Mouse (Mus musculus) embryonic stem cell, embryonic (primary cell): ENCODE results near the gene Fam76a.

Experiments used
- CTCF ChIA-PET, 4 experiments: fragments of 300-600 bp in 2 of 4; fragments of 350-600 bp in 2 of 4; sonication (Branson Sonifier 250); formaldehyde crosslinking; loops; one replicate each; lab custom pipeline; 2022; ENCODE audit warnings: inconsistent platforms in 2 of 4; lab: Charles Lee
- POLR2A ChIA-PET, 4 experiments: fragments of 300-600 bp in 2 of 4; fragments of 350-600 bp in 2 of 4; sonication (Branson Sonifier 250); formaldehyde crosslinking; loops; one replicate each; lab custom pipeline; 2022; ENCODE audit warnings: antibody characterized with exemption in 4 of 4, inconsistent platforms in 1 of 4; lab: Charles Lee

The Fam76a gene

DNA sequence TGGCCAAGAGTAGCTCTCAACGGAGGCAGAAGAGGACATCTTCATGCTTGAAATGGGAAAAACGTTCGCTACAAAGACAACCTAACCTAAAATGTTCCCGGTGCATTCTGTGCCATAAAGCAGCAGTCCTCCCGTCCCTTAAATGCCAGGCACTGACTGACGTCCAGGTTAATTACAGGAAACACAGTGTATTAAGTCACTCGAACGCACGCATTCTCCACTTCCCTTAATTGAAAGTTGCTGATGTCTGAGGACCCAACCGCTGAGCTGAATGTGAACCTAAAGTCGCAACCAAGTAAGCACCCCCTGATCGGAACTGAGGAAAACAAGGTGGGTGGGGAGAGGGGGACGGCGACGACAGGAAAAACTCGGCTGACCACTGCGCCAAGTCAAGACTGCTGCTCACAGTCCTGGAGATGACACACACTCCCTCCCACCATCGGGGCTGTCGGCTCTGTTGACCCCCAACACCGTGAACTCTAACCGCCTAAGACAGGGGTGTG, 38.7 kb downstream of the Fam76a start:
- POLR2A ChIA-PET: interaction anchor here (0.5 to 5.7 kb wide), 46 partner anchors 9 to 1158 kb away, joined by 3 to 34 read pairs (median 3); partner anchors contain the start of genes Fam76a (in 3 of the 4), Ppp1r8 (in 3 of the 4), Rpa2 (in 1 of the 4) and Wdtc1 (in 1 of the 4)
- CTCF ChIA-PET: interaction anchor here (0.5 to 1.8 kb wide), 9 partner anchors 15 to 1275 kb away, joined by 3 to 8 read pairs (median 3); partner anchors contain the start of gene Ppp1r8 (in 1 of the 4)

DNA sequence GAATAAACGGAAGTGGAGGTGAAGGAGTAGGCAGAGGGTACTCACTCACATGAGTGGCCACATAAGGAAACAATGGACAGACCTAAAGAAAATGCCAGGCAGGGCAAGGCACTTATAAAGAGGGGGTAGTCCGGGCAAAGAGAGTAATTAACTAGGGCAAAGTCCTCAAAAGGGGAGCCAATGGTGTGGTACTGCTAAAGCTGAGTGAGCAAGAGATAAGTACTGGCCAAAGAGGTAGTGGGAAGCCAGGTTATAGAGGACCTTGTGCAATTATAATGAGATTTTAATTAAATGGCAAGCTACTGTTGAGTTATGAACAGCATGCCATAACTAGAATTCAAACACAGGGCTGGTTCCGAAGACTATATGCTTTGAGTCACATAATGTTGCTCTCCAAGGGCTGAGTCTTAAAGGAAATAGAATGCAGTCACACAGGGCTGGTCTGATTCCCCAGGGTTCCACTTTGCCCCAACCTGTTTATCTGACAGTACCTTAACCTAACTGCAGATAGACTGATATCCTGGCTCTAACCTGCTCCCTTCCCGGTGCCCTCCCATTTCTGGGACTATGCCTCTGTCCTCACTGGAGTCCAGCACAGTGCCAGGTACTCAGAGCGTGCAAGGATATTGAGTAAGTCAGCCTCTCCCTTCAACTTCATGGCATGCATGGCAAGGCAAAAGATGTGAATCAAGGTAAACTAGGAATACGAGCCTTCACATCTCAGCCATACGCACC, 47.8 kb downstream of the Fam76a start:
- CTCF ChIA-PET: interaction anchor here in 1 of 4 experiments (0.6 to 1.2 kb wide), 2 partner anchors 50 to 53 kb away, joined by 3 to 4 read pairs; no protein-coding TSS in a partner anchor
- POLR2A ChIA-PET: interaction anchor here in 2 of 4 experiments (1.0 to 4.2 kb wide), 4 partner anchors 8 to 31 kb away, joined by 3 to 24 read pairs (median 6); partner anchors contain the start of genes Stx12 (in 2 of the 2) and Ppp1r8 (in 1 of the 2)

DNA sequence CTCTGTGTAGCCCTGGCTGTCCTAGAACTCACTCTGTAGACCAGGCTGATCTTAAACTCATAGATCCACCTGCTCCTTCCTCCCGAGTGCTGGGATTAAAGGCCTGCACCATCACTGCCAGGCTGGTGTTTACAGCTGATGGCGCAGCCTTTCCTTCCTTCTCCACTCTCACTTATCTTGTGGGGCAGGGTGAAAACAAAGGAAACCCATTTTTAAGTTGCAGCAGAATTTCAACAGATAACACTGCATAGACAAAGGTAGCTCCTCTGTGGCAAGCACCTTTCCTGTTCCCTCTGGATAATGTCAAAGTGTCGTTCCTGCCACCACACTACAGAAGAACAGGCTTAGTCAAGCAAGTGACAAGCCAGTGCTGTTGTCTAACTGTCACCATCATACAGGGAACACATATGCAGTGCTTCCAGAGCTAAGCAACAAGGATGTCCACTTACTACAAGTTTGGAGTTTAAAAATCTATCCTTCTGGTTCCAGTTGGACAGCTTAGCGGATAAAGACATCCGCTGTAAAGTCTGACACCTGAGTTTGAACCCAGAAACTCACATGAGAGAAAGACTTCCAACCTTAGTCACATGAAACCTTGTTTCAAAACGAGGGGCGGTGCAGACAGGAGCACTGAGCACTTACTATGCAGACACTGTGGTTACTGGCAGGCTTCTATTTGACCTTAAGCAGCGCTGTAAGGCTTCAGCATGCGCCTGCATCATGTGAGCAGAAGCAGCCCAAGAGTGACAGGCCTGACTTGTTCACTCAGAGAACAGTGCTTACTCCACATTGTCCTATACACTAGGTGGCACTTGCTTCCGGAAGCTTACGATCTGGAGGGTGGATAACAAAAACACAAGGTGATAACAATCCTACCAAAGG, 48.6 kb downstream of the Fam76a start:
- CTCF ChIA-PET: interaction anchor here in 3 of 4 experiments (0.5 to 1.2 kb wide), 5 partner anchors 49 to 275 kb away, joined by 3 to 7 read pairs (median 4); no protein-coding TSS in a partner anchor
- POLR2A ChIA-PET: interaction anchor here in 2 of 4 experiments (1.0 to 4.2 kb wide), 5 partner anchors 9 to 31 kb away, joined by 3 to 24 read pairs (median 6); partner anchors contain the start of genes Stx12 (in 2 of the 2) and Ppp1r8 (in 1 of the 2)

DNA sequence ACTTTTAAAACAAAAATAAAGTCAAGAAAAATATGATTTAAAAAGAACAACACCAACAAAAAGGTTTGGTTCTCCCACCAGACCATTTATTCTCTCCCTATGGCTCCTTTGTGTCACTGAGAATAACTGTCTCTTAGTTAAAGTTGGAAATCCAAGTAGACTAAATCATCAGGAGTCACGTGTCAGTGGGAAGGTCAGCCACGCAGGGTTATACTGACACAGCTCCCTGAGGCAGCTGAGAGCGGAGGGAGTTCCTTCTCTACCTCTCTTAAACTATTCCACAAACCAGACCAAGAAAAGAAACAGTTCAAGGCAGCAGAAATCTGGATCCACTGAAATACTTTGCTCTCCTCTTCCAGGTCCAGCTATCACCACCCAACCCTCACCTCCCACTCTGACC, 51.2 kb downstream of the Fam76a start:
- ChIA-PET POLR2A (interaction anchor here in 3 of 4 experiments (0.6 to 4.2 kb wide), 9 partner anchors 12 to 68 kb away, joined by 3 to 24 read pairs (median 4); partner anchors contain the start of genes Stx12 (in 2 of the 3) and Ppp1r8 (in 1 of the 3)), CTCF (no interaction called here)

GRCm38 (mm10) chr4:132864856-132865255, 57.5 kb downstream of the Fam76a start:
- ChIA-PET CTCF (interaction anchor here in 1 of 4 experiments (0.7 kb wide), 1 partner anchor 220 kb away, joined by 7 read pairs; no protein-coding TSS in a partner anchor), POLR2A (interaction anchor here in 1 of 4 experiments (0.9 kb wide), 1 partner anchor 352 kb away, joined by 3 read pairs; no protein-coding TSS in a partner anchor)

DNA sequence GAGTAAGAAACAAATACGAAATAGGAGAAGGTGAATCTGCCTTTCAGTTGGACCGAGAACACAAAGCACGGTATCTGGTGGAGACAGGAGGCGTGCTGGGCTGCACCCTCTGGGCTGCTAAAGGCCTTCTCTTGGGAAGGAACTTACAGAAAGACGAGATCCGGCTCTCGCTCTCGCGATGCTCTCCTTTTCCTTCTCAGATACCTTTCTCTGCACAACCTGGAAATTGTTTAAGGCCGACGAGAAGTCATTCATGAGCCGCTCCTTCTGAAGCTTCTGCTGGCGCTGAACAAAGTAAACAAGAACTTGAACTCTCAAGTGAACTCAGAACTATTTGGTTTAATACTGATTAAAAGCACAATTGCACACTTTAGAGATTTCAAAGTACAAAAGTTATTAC, 59.3 kb downstream of the Fam76a start:
- ChIA-PET POLR2A (interaction anchor here in 2 of 4 experiments (0.6 to 2.4 kb wide), 12 partner anchors 11 to 348 kb away, joined by 3 to 11 read pairs (median 3); partner anchors contain the start of gene Ppp1r8 (in 2 of the 2)), CTCF (interaction anchor here in 1 of 4 experiments (0.6 kb wide), 1 partner anchor 339 kb away, joined by 3 read pairs; no protein-coding TSS in a partner anchor)

- ChIA-PET CTCF (interaction anchor here in 2 of 4 experiments (0.7 to 1.9 kb wide), 2 partner anchors 36 to 37 kb away, joined by 3 to 5 read pairs; no protein-coding TSS in a partner anchor), POLR2A (interaction anchor here in 1 of 4 experiments (1.1 to 2.4 kb wide), 3 partner anchors 10 to 32 kb away, joined by 3 to 9 read pairs (median 9); partner anchors contain the start of gene Ppp1r8)
These were observed 61.5 kb downstream of the Fam76a start for GRCm38 (mm10) chr4:132860880-132861279.
